Mouse (Mus musculus): Measurements from ENCODE around the gene Bag2.

GRCm38 (mm10) chr1:33742903-33743302, 14.7 kb downstream of the Bag2 start:
- TF ChIP-seq CTCF (IDR thresholded peaks at IDR 0.05; ENCODE audit: control insufficient read depth, insufficient read depth, low read length) (peak; percentile 87), POLR2A (IDR thresholded peaks at IDR 0.05; ENCODE audit: borderline replicate concordance, control insufficient read depth, low read depth, low read length) (no peak)
